Mouse (Mus musculus) kidney, postnatal 25 days (tissue): Measurements from ENCODE around the gene Lta.
A peak's percentile ranks its signal among the peaks of the same experiment; 100 is the strongest.

Experiments
- DNase-seq, 2 experiments: peaks; one replicate each; pipeline ENCODE4 v3.0.0; 2021; ENCODE audit warnings: mixed read lengths in 2 of 2

Lta gene

DNA sequence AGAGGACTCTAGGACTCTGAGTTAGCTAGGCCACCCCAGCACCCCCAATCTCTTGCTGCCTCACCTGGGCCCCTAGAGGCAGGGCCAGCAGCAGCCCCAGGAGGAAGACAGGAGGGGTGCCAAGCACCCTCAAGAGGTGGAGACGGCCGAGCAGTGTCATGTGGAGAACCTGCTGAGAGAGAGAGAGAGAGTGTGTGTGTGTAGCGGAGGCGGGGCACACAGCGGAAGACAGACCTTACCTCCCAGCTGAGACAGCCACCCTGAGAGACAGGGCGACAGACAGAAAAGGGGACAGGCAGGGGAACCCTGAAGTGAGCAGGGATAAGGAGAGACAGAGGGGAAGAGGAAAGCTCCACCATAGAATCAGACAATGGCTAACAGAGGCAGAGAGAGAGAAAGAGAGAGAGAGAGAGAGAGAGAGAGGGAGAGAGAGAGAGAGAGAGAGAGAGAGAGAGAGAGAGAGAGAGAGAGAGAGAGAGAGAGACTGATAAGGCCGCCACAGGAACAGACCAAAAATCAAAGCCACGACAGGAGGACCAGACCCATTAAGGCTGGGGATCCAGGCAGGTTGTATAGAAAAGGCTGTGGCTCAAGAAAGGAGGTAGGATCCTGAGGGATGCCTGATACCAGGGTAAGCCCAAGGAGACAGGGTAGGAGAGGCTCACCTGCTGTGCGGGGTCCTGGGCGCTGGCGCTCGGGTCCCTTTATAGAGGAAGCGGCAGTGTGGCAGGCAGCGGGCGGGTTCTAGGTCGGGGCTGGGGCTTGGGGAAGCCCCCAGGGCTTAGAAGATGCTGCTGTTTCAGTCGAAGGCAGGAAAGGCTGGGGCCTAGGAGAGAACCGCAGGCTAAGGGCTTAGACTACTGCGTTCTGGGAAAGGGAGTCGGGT, at the start of gene Lta:
Lta (minus strand) TSS at position 858 of the 886 bp plus-strand sequence.
- no peak for DNase-seq

DNA sequence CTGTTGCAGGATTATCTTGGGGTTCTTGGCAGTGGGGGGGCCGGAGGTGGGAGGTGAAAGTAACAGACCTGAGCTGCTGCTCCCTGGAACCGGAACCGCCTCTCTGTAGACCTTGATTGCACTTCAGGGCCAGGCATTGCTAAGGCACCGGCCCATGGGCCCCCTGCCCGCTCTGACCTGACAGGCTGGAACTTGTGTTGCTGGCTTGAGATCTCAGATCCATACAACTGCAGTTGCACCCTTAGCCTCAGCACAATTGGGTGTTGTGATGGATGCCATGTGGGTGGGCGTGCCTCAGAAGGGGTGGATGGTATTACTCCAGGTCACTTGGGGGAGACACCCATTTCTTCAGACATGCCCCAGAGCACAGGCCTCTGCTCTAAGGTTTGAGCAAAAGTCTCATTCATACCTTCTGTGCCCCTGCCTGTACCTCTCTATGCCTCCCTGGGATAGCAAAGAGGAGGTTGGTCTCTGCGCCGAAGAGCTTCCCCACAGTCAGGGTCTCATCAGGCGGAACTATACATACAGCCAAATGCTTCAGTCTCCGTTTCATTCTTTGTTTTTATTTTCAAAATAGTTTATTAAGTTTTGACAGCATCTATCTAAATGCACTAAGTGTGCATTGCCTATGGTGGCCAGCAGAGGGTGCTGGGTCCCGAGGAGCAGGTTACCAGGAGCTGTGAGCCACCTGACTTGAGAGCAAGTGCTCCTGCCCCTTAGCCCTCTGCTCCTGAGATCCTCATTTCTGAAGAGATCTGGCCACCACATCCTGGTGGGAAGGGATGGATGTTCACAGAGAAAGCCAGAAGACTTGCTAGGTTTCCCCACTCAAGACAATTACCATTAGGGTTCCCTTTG, 49.3 kb upstream of the Lta start:
- DNase-seq: peak; percentile 81 to 83

DNA sequence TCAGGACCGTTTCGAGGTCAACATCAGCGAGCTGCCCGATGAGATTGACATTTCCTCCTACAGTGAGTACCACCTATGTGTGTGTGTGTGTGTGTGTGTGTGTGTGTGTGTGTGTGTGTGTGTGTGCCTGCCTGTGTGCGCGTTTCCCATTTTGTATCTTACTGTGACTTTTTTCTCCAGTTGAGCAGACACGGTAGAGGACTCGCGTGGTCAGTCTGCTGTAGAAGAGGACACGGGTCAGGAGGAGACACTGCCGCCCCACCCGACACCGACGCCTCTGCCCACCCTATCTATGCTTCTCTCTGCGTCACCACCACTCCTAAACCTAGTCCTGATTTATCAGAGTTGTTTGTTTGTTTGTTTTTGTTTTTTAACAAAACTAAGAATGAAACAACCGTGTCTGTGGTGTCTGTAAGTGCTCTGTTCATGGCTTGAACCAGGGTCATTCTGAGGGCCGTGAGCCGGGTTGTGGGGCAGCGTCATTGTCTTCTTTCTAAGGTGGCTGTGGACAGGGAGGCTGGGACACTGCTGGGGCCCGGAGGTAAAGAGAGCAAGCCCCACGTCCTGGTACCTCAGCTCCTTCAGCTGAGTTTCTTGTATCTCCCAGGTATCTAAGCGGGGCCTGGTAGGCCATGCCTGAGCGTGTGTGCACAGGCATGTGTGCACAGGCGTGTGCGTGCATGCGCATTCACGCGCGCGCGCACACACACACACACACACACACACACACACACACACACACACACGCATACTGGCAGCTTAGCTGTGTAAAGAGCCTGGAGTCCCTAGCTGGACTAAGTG, 48.3 kb upstream of the Lta start:
- peak in 1 of 2 experiments; percentile 39 for DNase-seq

DNA sequence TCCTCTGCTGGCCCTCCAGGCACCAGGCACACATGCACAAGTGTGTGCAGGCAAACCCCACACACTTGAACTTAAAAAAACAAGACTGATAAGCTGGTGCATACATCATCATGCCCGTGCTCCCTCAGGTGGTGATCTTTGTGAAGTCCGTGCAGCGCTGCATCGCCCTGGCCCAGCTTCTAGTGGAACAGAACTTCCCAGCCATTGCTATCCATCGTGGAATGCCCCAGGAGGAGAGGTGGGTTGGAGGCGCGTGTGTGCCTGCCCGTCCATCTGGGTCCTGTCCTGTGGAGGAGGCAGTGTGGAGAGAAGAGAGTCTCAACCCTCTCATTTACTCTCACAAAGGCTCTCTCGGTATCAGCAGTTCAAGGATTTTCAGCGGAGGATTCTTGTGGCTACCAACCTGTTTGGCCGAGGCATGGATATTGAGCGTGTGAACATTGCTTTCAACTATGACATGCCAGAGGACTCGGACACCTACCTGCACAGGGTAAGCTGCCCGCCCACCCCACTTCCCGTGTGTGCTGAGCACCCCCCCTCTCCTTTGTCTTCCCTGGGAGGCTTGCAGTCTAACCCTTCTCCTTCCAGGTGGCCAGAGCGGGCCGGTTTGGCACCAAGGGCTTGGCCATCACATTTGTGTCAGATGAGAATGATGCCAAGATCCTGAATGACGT, 47.6 kb upstream of the Lta start:
- peak in 1 of 2 experiments; percentile 47 for DNase-seq

DNA sequence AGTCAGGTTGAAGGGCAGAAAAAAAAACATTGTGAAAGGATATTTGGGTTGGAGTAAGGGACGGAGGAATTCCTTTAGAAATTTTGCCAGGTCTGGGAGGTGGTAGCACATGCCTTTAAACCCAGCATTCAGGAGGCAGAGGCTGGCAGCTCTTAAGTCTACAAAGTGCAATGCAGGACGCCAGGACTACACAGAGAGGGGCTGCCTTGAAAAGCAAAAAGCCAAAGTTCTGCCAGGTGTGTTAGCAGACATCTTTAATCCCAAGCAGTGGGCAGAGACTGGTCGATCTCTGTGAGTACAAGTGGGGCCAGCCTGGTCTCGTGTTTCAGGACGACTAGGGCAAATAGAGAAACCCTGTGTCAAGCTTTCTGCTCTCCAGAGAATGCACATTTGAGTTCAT, 46.8 kb upstream of the Lta start:
- DNase-seq: no peak

DNA sequence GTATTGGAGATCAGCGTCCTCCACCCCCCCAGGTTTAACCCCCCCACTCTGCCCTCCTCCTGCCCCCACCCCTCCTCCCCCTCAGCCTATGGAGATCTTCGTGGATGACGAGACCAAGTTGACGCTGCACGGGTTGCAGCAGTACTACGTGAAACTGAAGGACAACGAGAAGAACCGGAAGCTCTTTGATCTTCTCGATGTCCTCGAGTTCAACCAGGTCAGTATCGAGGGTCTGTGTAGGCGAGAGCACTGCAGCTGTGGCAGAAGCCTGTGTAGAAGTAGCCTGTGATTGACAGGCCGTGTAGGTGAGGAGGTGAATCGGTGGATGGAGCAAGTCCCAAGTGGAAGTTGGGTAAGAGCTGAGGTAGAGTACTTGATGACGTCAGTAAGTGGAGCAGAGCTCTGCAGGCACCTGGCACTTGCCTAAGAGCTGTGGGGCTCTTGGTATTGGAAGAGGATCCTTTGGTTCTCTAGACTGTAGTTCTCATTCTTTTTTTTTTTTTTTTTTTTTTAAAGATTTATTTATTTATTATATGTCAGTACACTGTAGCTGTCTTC, 46.1 kb upstream of the Lta start:
- DNase-seq: no peak

DNA sequence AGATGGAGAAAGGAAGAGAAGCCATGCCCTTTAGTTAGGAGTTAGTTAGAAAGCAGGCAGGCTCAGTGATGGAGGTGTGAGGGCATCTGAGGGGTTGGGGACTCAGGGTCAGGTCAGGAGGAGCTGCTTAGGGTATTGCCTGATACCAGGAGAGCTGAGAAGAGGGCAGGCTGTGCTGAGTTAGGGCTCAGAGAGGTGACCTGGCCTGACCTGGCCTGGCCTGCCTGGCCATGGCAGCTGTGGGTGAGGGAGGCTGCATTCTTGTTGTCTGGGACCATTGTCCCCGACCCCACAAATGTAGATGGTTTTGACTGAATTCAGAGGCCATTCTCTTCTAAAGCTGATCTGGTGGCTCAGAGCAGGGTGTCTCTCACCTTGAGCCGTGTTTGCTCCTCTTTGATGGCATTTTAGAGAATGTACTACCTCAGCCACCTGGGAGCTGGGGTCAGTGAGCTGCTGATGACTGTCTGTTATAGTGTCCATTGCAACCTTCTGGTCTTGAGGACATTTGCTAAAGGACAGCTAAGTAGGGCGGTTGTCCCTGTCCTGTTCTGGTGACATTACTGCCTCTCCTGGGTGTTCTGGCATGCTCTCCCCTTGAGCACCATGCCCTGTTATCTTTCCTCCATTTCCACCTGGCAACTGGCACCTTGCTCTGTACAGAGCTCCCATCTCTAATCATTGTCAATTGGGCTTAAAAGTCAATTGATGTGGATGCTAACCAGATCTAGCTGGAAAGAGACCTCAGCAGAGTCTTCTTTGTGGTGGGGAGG, 45.4 kb upstream of the Lta start:
- DNase-seq: no peak

DNA sequence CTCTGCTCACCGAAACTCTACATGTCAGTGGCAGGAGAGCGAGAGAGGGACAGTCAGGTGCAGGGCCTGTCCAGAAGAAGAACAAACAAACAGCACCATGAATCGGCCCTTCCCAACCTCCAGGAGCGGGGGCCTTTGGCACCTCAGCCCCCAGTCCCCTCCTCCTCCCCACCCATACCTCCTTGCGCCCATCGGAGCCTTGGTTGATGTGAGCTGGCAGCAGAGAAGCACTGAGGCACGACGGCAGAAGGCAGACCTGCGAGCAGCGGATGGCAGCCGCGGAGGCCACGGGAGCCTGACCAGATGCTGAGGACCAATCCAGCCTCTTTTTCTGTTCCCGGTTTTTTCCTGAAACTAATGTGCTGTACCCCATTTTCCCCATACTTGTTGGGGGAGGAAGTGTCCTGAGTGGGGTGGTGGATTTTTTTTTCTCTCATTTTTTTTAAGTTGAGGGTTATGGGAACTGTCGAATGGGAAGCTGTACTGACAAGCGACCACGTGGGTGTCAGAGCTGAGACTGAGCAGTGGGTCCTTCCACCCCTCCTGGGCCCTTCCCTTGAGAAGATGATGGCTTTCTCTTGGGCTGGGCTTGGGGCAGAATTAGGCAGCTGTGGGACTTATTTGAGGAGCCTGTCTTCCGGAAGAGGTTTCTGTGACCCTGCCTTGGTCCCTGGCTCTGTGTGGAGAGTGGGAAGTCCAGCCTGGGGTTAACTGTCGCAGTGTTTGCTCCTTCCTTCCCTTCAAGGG, 44.5 kb upstream of the Lta start:
- DNase-seq: no peak

DNA sequence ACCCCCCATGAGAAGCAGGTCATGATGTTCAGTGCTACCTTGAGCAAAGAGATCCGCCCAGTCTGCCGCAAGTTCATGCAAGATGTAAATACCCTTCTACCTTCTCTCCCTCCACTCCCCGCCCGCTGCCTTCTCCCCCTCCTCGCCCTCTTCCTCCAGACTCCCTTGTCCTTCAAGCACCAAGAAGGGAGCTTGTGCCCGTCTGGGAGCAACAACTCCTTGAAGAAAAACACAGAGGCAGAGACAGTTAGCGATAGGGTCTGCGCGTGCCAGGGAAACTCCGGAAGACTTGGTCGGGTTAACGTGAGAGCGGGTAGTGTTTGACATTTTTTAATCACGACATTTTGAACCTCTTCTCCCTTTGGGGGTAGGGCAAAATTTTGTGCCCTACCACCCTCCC, 43.8 kb upstream of the Lta start:
- no peak for DNase-seq

DNA sequence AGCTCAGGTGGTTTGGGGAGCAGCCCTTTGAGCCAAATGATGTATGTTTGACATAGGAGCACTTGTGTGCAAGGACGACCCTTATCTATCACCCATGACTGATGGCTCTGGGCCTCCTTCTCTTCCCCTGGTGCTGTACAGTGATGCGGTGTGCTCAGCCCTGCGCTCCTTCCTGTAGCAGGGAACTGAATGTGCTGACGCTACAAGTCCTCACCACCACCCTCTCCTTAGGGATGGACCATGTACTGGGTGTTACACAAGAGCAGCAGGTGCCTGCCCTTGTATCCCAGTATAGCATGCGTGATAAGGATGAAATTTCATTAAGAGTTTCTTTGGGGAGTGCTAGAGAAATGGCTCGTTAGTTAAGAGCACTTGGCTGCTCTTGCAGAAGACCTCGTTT, 42.0 kb upstream of the Lta start:
- peak; percentile 44 to 83 for DNase-seq

DNA sequence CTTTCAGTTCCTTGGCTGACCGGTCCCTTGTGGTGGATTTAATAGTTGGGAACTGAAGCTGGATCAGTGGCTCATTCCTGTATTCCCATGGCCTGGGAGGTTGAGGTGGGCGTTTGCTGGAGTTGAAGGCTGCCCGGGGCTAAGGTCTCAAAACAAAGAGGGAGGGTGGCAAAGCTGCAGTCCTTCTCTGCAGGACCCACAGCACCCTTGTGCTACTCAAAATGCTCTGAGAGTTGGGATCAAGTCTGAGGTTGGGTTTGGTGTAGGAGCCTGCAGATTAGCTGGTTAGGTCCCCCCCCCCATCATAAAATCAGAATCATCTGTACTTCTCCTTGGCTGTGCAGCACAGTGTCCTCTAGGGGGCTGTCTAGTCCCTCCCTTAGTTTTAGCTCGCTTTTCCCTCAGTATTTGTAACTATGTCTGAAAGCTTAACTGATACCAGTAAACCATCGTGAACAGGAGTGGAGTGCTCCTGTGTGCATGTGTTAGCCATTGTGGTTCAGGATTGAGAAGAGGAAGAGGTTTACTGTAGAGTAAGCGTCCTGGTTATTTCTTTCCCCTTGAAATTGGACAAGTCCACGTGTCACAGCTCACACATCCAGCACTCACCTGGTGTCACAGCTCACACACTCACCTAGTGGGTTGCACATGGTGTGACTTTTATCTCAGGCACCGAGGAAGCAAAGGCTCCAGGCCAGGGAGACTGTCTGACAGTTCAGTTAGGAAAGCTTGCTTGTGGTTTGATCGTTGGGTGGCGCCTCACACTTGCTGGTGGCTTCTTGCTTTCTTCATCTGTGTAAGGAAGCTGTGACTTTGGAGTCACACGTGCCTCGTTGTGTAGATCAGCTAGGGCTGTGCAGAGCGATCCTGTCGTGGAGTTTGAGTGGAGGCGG, 40.8 kb upstream of the Lta start:
- DNase-seq: peak in 1 of 2 experiments; percentile 38

DNA sequence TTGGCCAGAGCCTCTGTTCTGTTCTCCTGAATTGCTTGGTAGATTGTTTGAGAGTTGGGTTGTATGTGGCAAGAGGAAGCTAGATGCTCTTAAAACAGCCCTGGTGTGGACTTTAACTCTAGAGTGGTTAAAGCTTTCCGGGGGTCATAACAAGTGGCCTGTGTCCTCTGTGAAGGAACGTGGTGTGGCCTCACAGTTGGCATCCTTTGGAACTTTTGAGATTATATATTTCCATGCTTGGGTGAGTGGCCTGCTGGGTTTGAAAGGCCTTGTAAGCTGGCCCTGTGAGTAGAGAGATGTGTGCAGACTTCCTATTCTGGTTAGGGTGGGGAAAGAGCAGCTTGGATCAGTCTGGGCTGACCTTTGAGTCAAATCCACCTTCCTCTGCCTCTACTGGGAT, 39.8 kb upstream of the Lta start:
- no peak for DNase-seq

DNA sequence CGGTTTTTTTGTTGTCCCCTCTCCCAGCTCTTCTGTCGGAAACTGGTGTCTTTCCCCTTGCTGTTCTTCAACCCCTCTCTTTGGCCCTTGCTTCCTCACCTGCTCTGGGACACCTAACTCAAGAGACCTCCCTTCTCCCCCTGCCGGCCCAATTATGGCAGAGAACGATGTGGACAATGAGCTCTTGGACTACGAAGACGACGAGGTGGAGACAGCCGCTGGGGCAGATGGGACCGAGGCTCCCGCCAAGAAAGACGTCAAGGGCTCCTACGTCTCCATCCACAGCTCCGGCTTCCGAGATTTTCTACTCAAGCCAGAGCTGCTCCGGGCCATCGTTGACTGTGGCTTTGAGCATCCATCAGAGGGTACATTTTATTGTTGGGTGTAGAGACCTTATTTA, 37.9 kb upstream of the Lta start:
- peak; percentile 48 to 78 for DNase-seq

DNA sequence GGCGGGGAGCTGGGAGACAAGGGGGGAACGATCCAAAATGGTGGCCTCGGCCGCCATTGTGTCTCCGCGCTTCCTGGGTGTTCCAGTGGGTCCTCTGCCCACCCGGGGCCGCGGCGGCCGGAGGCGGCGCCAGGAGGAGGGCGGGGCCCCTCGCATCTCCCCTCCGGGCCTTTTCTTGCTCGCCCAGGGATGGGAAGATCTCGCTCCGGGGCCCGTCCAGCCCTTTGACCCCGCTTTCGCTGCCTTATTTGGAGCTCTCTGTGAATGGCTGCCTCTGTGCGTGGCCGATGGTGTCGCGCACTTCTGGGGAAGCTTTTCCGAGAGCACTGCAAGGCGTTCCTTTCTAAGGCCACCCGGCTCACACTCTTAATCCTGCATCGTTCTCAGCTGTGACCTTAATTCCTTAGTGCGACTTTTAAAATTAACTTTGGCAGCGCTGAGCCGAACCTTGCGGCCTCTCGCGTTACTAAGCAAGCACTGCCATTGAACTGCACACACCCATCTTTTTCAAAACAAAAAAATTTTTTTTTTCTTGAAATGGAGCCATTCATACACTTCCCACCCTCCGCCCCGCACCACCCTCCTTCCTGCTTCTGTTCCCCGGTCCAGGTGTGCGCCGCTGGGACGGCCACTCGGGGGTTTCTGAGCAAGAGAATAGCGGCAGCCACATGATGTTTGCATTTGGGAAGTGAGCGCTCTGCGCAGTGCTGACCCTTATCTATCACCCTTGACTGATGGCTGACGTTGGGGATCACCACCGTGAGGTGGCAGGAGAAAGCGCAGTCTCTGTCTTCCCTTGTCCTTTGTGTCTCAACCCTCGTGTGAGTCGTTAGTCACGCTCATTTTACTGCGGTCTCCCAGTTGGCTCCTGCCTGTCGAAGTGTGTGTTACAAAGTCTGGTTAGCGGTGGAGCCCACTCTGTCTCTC, 37.1 kb upstream of the Lta start:
- peak; percentile 73 to 89 for DNase-seq

DNA sequence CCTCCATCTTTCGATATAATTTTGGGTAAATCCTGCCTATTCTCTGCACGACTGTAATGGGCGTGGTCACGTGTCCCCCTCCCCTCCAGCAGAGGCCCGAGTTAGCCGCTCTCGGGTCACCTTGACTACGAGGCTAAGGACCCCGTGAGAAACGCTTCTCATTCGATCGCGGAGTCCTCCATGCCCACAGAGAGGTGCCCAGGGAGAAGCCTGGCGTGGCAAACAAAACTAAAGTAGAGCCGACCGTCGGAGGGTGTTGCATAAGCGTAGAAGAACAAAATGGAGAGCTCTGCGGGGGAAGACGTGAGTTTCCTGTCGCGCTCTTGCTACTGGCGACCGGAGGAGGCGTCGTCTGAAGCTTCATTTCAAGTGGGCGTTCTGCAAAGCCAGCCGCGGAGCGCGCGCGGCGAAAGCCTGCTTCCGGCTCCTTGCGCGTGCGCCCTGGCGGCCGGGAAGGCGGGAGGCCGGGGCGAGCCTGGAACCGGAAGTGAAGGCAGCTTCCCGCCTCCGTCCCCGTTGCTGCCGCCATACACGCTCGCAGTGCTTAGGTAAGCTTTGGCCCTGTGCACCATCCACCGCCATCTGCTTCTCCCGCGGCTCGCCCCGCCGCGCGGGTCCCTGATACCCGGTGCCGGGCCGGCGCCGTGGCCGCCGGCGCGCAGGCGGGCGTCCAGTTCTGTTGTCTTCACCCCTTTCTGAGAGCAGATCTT, 36.3 kb upstream of the Lta start, which contains the start of gene Ddx39b:
Ddx39b (plus strand) TSS at position 442 of the 710 bp plus-strand sequence.
- DNase-seq: peak; percentile 93 to 98

DNA sequence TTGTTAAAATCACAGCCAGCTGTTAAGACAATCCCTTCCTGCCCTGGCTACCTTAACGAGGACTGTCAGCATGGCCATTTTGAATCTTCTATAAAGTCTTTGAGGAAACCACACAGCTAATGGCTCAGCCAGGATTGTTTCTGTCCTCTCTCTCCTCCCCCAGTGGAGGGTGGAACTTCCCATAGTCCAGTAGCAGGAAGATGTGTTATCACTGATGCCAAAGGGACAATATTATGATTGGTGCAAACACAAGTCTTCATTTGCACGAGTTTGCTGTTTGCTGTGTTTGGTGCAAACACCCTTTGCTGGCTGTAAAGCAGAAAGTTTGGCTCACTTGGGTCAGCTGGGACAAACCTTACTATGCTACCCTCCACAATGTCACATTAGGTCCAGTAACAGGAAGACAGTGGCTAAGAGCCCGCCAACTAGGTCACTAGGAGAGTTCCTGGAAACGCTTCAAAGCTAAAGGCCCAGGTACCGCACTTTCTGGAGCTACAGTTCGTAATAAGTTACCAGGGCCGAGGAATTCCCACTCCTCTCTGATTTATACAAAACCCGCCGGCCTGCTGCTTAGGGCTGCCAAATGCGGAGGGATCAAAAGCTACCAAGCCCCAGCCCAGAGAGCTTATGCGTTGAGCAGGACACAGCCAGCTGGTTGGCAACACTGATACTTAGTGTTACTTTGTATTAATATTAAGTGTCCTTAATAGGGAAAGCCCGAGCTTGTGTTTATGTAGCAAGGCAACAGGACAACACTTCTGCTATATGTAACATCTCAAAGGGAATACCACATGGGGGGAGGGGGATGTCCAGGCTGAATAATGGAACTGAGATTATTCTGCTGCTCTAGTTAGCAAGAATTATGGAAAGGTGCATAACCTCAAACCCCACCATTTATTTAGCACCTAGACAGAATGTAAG, 35.5 kb upstream of the Lta start:
- DNase-seq: peak; percentile 38 to 73
